Mouse (Mus musculus): Measurements from ENCODE around the gene Grm3. TPM values are rescaled to one million over a fixed set of nuclear protein-coding genes. Genes with fewer than 3 reads are reported as not detected.

The Grm3 gene
- polyA plus RNA-seq, 1 experiment from 2014 or later: 0.16 TPM

DNA sequence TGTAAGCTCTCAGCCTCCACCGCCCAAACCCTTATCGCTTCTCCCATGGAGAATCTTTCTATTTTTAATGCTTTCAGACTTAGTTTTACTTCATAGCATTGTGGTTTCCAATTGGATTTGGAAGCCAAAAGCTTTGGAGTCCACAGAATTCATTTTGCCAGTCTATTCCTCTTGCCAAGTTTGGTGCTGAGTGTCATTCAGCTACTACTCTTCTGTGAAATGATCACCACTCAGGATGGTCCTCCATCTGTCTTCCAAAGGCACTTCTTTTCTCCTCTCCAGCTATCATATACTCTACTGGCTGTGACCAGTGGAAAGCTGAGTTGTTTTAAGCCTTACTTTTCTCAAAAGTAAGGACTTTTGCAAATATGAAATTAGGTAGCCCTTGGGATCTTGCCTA, 86.4 kb downstream of the Grm3 start:
- H3K36me3 ChIP-seq (ENCODE audit: control insufficient read depth, insufficient read depth, low read length): no peaks in the 10 kb centered on the region
- H3K9ac ChIP-seq (ENCODE audit: low read depth, low read length): no peak overlapping the region
- H3K27ac ChIP-seq (ENCODE audit: low read length): no peak overlapping the region
- H3K4me3 ChIP-seq (ENCODE audit: low read length): no peak overlapping the region
- no peaks in the 10 kb centered on the region for H3K27me3 ChIP-seq (replicated peaks; ENCODE audit: control insufficient read depth, insufficient read depth, low read length)
- 90% methylated on average over 2 of the region's 2 CpGs for WGBS
- no peaks in the 10 kb centered on the region; the same call in 1 of the 2 replicates for H3K9me3 ChIP-seq (ENCODE audit: control insufficient read depth, low read length)
- no peak overlapping the region for H3K4me2 ChIP-seq (ENCODE audit: low read depth, low read length)
- no peaks in the 10 kb centered on the region for H3K4me1 ChIP-seq (ENCODE audit: control insufficient read depth, insufficient read depth, low read length)
- no peak for ATAC-seq

DNA sequence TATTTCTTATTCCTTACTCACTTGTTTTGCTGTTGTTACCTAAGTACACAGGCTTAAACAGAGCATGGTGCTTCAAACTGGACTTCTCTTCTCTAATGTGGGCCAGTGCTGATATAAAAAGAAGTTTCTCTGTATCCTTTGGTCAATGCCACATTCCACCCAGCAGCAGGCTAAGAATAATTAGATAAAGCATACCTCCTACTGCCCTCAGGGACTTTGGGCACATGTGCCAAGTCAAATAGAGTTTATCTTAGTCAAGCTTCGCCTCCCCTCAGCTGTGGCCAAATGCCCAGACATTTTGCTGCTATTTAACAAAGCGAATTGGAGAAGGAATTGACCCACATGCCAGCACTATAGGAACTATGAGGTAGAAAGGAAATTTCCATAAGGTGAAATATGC, 97.8 kb downstream of the Grm3 start:
- no peaks in the 10 kb centered on the region for H3K9me3 ChIP-seq (ENCODE audit: control insufficient read depth, low read length)
- 60% methylated on average over 2 of the region's 2 CpGs for WGBS
- no peaks in the 10 kb centered on the region for H3K4me1 ChIP-seq (ENCODE audit: control insufficient read depth, insufficient read depth, low read length)
- ATAC-seq: no peak
- no peak overlapping the region for H3K4me3 ChIP-seq (ENCODE audit: low read length)
- H3K4me2 ChIP-seq (ENCODE audit: low read depth, low read length): no peak overlapping the region
- H3K27ac ChIP-seq (ENCODE audit: low read length): no peak overlapping the region
- H3K9ac ChIP-seq (ENCODE audit: low read depth, low read length): no peak overlapping the region
- H3K36me3 ChIP-seq (ENCODE audit: control insufficient read depth, insufficient read depth, low read length): no peaks in the 10 kb centered on the region
- no peaks in the 10 kb centered on the region for H3K27me3 ChIP-seq (replicated peaks; ENCODE audit: control insufficient read depth, insufficient read depth, low read length)

GRCm38 (mm10) chr5:9624396-9624795, 100.6 kb downstream of the Grm3 start:
- Histone ChIP-seq H3K9ac (ENCODE audit: low read depth, low read length) (no peak overlapping the region), H3K9me3 (ENCODE audit: control insufficient read depth, low read length) (no peaks in the 10 kb centered on the region), H3K36me3 (ENCODE audit: control insufficient read depth, insufficient read depth, low read length) (no peaks in the 10 kb centered on the region), H3K27ac (ENCODE audit: low read length) (no peak overlapping the region), H3K4me1 (ENCODE audit: control insufficient read depth, insufficient read depth, low read length) (no peaks in the 10 kb centered on the region), H3K27me3 (replicated peaks; ENCODE audit: control insufficient read depth, insufficient read depth, low read length) (no peaks in the 10 kb centered on the region), H3K4me3 (ENCODE audit: low read length) (no peak overlapping the region), H3K4me2 (ENCODE audit: low read depth, low read length) (no peak overlapping the region)
- 75% methylated on average over 4 of the region's 4 CpGs for WGBS
- ATAC-seq: no peak

GRCm38 (mm10) chr5:9623095-9623459, 101.9 kb downstream of the Grm3 start:
- Histone ChIP-seq H3K9ac (ENCODE audit: low read depth, low read length) (no peak overlapping the region), H3K27me3 (replicated peaks; ENCODE audit: control insufficient read depth, insufficient read depth, low read length) (no peaks in the 10 kb centered on the region), H3K4me3 (ENCODE audit: low read length) (no peak overlapping the region), H3K9me3 (ENCODE audit: control insufficient read depth, low read length) (no peaks in the 10 kb centered on the region), H3K4me1 (ENCODE audit: control insufficient read depth, insufficient read depth, low read length) (no peaks in the 10 kb centered on the region), H3K4me2 (ENCODE audit: low read depth, low read length) (no peak overlapping the region), H3K36me3 (ENCODE audit: control insufficient read depth, insufficient read depth, low read length) (no peaks in the 10 kb centered on the region), H3K27ac (ENCODE audit: low read length) (no peak overlapping the region)
- ATAC-seq: no peak
- 20% methylated on average over 4 of the region's 4 CpGs for WGBS

DNA sequence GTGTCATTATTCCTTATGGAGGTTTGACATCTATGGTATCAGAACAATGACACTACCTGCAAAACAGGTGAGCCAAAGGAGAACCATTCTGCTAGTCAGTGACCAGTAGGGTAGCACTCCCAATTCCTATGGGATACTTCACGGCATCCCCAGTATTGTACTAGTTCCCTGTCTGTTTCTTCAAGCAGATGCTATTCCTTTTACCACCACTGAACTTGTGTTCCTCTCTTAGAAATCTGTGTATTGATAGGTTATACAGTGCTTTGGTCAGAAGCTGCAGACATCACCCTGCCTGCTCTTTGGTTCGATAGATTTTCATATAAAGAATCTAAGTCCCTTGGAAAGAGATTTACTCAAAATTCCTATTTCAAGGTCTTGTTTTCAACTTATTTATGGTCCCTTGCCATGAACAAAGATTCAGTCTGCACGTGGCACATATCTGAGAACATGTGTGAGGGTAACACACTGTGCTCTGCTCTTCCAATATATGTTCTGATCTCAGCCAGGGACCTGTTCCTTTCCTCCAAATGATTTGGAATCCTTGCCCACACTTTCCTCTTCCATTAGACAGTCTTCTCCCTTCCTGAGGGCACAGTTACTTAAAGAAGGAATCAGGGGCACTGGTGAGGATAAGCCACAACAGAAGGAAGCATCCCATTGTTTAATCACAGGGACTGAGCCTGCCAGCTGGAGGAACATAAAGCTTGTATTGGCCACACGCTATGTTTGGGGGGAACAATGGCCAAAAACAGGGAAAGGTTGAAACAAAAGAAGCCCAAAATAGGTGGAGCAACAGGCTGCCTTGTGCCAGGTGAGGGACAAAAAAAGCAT, 102.5 kb downstream of the Grm3 start:
- no peak for ATAC-seq
- no peak overlapping the region for H3K9ac ChIP-seq (ENCODE audit: low read depth, low read length)
- no peaks in the 10 kb centered on the region for H3K27me3 ChIP-seq (replicated peaks; ENCODE audit: control insufficient read depth, insufficient read depth, low read length)
- H3K4me3 ChIP-seq (ENCODE audit: low read length): no peak overlapping the region
- no peaks in the 10 kb centered on the region for H3K4me1 ChIP-seq (ENCODE audit: control insufficient read depth, insufficient read depth, low read length)
- no peak overlapping the region for H3K27ac ChIP-seq (ENCODE audit: low read length)
- H3K9me3 ChIP-seq (ENCODE audit: control insufficient read depth, low read length): no peaks in the 10 kb centered on the region
- 57% methylated on average over 4 of the region's 4 CpGs for WGBS
- no peak overlapping the region for H3K4me2 ChIP-seq (ENCODE audit: low read depth, low read length)
- no peaks in the 10 kb centered on the region for H3K36me3 ChIP-seq (ENCODE audit: control insufficient read depth, insufficient read depth, low read length)

GRCm38 (mm10) chr5:9621417-9622067, 103.4 kb downstream of the Grm3 start:
- no peaks in the 10 kb centered on the region for H3K36me3 ChIP-seq (ENCODE audit: control insufficient read depth, insufficient read depth, low read length)
- no peak overlapping the region for H3K4me3 ChIP-seq (ENCODE audit: low read length)
- H3K9ac ChIP-seq (ENCODE audit: low read depth, low read length): no peak overlapping the region
- WGBS: 84% methylated on average over 3 of the region's 3 CpGs
- no peak overlapping the region for H3K4me2 ChIP-seq (ENCODE audit: low read depth, low read length)
- H3K27ac ChIP-seq (ENCODE audit: low read length): no peak overlapping the region
- H3K9me3 ChIP-seq (ENCODE audit: control insufficient read depth, low read length): no peaks in the 10 kb centered on the region
- no peaks in the 10 kb centered on the region for H3K4me1 ChIP-seq (ENCODE audit: control insufficient read depth, insufficient read depth, low read length)
- no peak for ATAC-seq
- H3K27me3 ChIP-seq (replicated peaks; ENCODE audit: control insufficient read depth, insufficient read depth, low read length): no peaks in the 10 kb centered on the region

GRCm38 (mm10) chr5:9579021-9579420, 145.9 kb downstream of the Grm3 start:
- Histone ChIP-seq H3K36me3 (ENCODE audit: control insufficient read depth, insufficient read depth, low read length) (no peaks in the 10 kb centered on the region), H3K4me2 (ENCODE audit: low read depth, low read length) (no peak overlapping the region), H3K9ac (ENCODE audit: low read depth, low read length) (no peak overlapping the region), H3K27me3 (replicated peaks; ENCODE audit: control insufficient read depth, insufficient read depth, low read length) (no peaks in the 10 kb centered on the region), H3K27ac (ENCODE audit: low read length) (no peak overlapping the region), H3K9me3 (ENCODE audit: control insufficient read depth, low read length) (no peaks in the 10 kb centered on the region), H3K4me3 (ENCODE audit: low read length) (no peak overlapping the region), H3K4me1 (ENCODE audit: control insufficient read depth, insufficient read depth, low read length) (no peaks in the 10 kb centered on the region)
- 79% methylated on average over 2 of the region's 2 CpGs for WGBS
- no peak for ATAC-seq

DNA sequence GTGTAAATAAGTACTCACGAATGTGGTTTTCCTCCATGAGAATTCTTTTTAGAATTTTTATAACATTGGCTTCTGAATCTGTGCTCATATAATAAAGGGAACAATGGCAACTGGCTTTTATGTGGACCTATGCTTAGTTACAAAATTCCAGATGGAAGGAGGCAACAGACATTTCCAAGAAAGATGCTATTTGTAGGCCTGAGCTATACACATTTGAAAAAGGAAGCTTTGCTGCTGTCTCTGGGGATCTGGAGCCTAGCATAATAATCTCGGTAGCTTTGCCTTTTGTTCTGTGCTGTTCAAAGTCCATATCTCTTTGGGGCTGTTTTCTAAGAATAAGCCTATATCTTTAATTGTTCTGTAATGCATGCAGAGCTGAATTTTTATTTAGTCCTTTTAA, 146.4 kb downstream of the Grm3 start:
- H3K4me2 ChIP-seq (ENCODE audit: low read depth, low read length): no peak overlapping the region
- no peaks in the 10 kb centered on the region for H3K9me3 ChIP-seq (ENCODE audit: control insufficient read depth, low read length)
- no peak for ATAC-seq

GRCm38 (mm10) chr5:9570946-9571345, 154.0 kb downstream of the Grm3 start:
- Histone ChIP-seq H3K36me3 (ENCODE audit: control insufficient read depth, insufficient read depth, low read length) (no peaks in the 10 kb centered on the region), H3K27me3 (replicated peaks; ENCODE audit: control insufficient read depth, insufficient read depth, low read length) (no peaks in the 10 kb centered on the region), H3K4me3 (ENCODE audit: low read length) (no peak overlapping the region), H3K9ac (ENCODE audit: low read depth, low read length) (no peak overlapping the region), H3K4me1 (ENCODE audit: control insufficient read depth, insufficient read depth, low read length) (no peaks in the 10 kb centered on the region), H3K4me2 (ENCODE audit: low read depth, low read length) (no peak overlapping the region), H3K9me3 (ENCODE audit: control insufficient read depth, low read length) (no peaks in the 10 kb centered on the region), H3K27ac (ENCODE audit: low read length) (no peak overlapping the region)
- no peak for ATAC-seq
- WGBS: 86% methylated on average over 6 of the region's 6 CpGs

More for the DNA sequence above, 146.4 kb downstream of the Grm3 start:
- Histone ChIP-seq H3K9ac (ENCODE audit: low read depth, low read length) (no peak overlapping the region), H3K4me1 (ENCODE audit: control insufficient read depth, insufficient read depth, low read length) (no peaks in the 10 kb centered on the region), H3K27me3 (replicated peaks; ENCODE audit: control insufficient read depth, insufficient read depth, low read length) (no peaks in the 10 kb centered on the region), H3K27ac (ENCODE audit: low read length) (no peak overlapping the region), H3K4me3 (ENCODE audit: low read length) (no peak overlapping the region), H3K36me3 (ENCODE audit: control insufficient read depth, insufficient read depth, low read length) (no peaks in the 10 kb centered on the region)
- 79% methylated on average over 2 of the region's 2 CpGs for WGBS

All from intestine, embryonic 16.5 days (tissue).